Mouse (Mus musculus): ENCODE data around the gene Ctla4. TPM values are rescaled to one million over a fixed set of nuclear protein-coding genes. Genes with fewer than 3 reads are reported as not detected.

Ctla4 gene
- polyA plus RNA-seq, 1 experiment = not detected

DNA sequence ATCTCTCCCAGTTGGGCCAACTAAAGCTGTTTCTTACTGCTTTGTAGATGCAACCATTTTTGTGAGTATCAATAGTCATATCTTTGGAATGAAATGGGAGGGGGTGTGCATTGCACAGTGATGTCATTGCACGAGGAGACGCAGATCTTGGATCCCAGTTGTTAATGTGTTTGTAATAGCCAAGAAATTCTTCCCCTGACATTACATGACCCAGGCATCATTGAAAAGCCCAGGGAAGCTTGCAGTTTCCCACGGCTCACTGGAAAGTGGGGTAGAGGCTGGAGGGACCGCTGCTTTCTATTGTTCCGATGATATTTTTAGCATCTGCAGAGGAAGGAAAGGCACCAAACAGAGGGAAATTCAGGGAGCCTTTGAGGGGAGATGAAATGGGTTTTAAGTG is 25.8 kb upstream of the Ctla4 start:
- TF ChIP-seq CTCF (IDR thresholded peaks at IDR 0.05; ENCODE audit: control insufficient read depth, insufficient read depth, insufficient read length) (no peak), MYOD1 (IDR thresholded peaks at IDR 0.05; ENCODE audit: control insufficient read depth, insufficient read length, low read depth) (no peak), MAX (IDR thresholded peaks at IDR 0.05) (no peak), USF1 (IDR thresholded peaks at IDR 0.05; ENCODE audit: low read depth) (no peak), MYOG (IDR thresholded peaks at IDR 0.05; ENCODE audit: control insufficient read depth, extremely low read depth, insufficient read length) (no peak), CEBPB (IDR thresholded peaks at IDR 0.05; ENCODE audit: low read depth) (no peak), FOSL1 (IDR thresholded peaks at IDR 0.05; ENCODE audit: insufficient read depth, low read length, poor library complexity, severe bottlenecking) (no peak)
- Histone ChIP-seq H3K4me3 (ENCODE audit: insufficient read depth, poor library complexity, severe bottlenecking) (no peak overlapping the region), H3ac (ENCODE audit: control insufficient read depth, insufficient read length, low read depth) (no peak overlapping the region), H3K79me3 (ENCODE audit: low read depth) (no peaks in the 10 kb centered on the region), H3K79me2 (ENCODE audit: control insufficient read depth, insufficient read depth) (no peaks in the 10 kb centered on the region), H3K27me3 (ENCODE audit: control insufficient read depth, insufficient read depth, insufficient read length) (no peaks in the 10 kb centered on the region), H3K36me3 (ENCODE audit: control insufficient read depth, insufficient read depth) (no peaks in the 10 kb centered on the region)

DNA sequence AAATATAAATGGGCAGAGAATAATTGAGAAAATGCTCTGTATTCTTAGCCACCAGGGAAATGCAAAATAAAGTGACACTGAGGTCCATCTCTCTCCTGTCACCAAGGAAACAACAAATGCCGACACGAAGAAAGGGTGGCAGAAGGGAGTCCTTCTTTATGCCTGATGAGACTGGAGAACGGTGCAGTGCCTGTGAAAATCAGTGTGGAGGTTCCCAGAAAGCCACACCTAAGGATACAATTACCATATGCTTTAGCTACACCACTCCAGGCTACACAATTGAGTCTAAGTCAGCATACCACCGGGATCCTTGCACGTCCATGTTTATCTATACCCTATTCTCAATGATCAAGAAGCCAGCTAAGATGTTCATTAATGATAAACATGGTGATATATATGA is 25.4 kb upstream of the Ctla4 start:
- no peaks in the 10 kb centered on the region for H3K79me3 ChIP-seq (ENCODE audit: low read depth)
- no peak overlapping the region for H3K4me3 ChIP-seq (ENCODE audit: insufficient read depth, poor library complexity, severe bottlenecking)
- H3K79me2 ChIP-seq (ENCODE audit: control insufficient read depth, insufficient read depth) = no peaks in the 10 kb centered on the region
- no peaks in the 10 kb centered on the region for H3K27me3 ChIP-seq (ENCODE audit: control insufficient read depth, insufficient read depth, insufficient read length)
- no peaks in the 10 kb centered on the region for H3K36me3 ChIP-seq (ENCODE audit: control insufficient read depth, insufficient read depth)
- H3ac ChIP-seq (ENCODE audit: control insufficient read depth, insufficient read length, low read depth) = no peak overlapping the region
- TF ChIP-seq FOSL1 (IDR thresholded peaks at IDR 0.05; ENCODE audit: insufficient read depth, low read length, poor library complexity, severe bottlenecking) (no peak), CEBPB (IDR thresholded peaks at IDR 0.05; ENCODE audit: low read depth) (no peak), USF1 (IDR thresholded peaks at IDR 0.05; ENCODE audit: low read depth) (no peak), MYOD1 (IDR thresholded peaks at IDR 0.05; ENCODE audit: control insufficient read depth, insufficient read length, low read depth) (no peak), MAX (IDR thresholded peaks at IDR 0.05) (no peak), CTCF (IDR thresholded peaks at IDR 0.05; ENCODE audit: control insufficient read depth, insufficient read depth, insufficient read length) (no peak), MYOG (IDR thresholded peaks at IDR 0.05; ENCODE audit: control insufficient read depth, extremely low read depth, insufficient read length) (no peak)

DNA sequence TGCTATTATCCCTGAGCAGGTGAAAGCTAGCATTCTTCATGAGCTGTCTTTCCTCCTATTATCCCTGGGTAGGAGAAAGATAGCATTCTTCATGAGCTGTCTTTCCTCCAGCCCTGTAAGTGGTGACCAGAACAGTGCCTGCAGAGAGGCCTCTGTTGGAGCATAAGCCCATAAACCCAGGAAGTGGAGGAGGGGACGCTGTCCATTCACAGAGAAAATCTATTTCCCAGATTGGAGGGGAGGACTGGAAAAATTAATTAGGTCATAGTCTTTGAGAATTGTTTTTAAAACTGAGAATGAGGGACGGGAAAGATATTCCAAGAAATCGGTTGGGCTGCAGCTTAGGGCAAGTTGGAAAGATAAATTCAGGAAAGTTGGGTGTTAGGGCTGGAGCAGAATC is 24.3 kb upstream of the Ctla4 start:
- no peak for TF ChIP-seq CEBPB (IDR thresholded peaks at IDR 0.05; ENCODE audit: low read depth)

DNA sequence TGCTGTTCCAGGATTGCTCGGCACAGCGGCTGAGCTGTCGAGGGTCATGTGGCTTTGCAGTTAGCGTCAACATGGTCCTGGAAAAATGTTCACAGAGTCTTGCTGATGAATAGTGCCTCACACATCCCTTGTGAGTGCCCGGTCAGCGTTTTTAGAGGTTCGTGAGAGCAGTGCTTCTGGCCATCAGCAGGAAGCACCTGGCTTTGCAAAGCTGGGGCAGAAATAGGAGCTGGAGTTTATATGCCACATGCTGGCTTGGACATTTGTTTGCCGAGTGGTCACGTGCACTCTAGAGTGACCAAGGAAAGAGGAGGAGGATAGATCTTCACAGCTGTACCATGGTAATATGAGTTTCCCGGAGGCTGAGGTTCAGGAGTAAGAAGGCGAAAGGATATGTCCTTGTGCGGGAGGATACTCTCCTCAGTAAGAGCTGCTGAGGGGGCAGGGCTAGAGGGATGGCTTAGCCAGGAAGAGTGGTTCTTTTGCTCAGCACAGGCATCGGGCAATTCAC is 23.8 kb upstream of the Ctla4 start:
- no peaks in the 10 kb centered on the region for H3K79me3 ChIP-seq (ENCODE audit: low read depth)
- H3K79me2 ChIP-seq (ENCODE audit: control insufficient read depth, insufficient read depth) = no peaks in the 10 kb centered on the region
- no peaks in the 10 kb centered on the region for H3K27me3 ChIP-seq (ENCODE audit: control insufficient read depth, insufficient read depth, insufficient read length)
- H3K36me3 ChIP-seq (ENCODE audit: control insufficient read depth, insufficient read depth) = no peaks in the 10 kb centered on the region
- H3K4me3 ChIP-seq (ENCODE audit: insufficient read depth, poor library complexity, severe bottlenecking) = no peak overlapping the region
- H3ac ChIP-seq (ENCODE audit: control insufficient read depth, insufficient read length, low read depth) = no peak overlapping the region
- TF ChIP-seq MAX (IDR thresholded peaks at IDR 0.05) = no peak
- TF ChIP-seq USF1 (IDR thresholded peaks at IDR 0.05; ENCODE audit: low read depth) = peak; percentile 71
- TF ChIP-seq CEBPB (IDR thresholded peaks at IDR 0.05; ENCODE audit: low read depth) = no peak
- TF ChIP-seq MYOG (IDR thresholded peaks at IDR 0.05; ENCODE audit: control insufficient read depth, extremely low read depth, insufficient read length) = no peak

More for the DNA sequence above, 24.3 kb upstream of the Ctla4 start:
- Histone ChIP-seq H3K36me3 (ENCODE audit: control insufficient read depth, insufficient read depth) (no peaks in the 10 kb centered on the region), H3K27me3 (ENCODE audit: control insufficient read depth, insufficient read depth, insufficient read length) (no peaks in the 10 kb centered on the region), H3ac (ENCODE audit: control insufficient read depth, insufficient read length, low read depth) (no peak overlapping the region), H3K4me3 (ENCODE audit: insufficient read depth, poor library complexity, severe bottlenecking) (no peak overlapping the region), H3K79me3 (ENCODE audit: low read depth) (no peaks in the 10 kb centered on the region), H3K79me2 (ENCODE audit: control insufficient read depth, insufficient read depth) (no peaks in the 10 kb centered on the region)

DNA sequence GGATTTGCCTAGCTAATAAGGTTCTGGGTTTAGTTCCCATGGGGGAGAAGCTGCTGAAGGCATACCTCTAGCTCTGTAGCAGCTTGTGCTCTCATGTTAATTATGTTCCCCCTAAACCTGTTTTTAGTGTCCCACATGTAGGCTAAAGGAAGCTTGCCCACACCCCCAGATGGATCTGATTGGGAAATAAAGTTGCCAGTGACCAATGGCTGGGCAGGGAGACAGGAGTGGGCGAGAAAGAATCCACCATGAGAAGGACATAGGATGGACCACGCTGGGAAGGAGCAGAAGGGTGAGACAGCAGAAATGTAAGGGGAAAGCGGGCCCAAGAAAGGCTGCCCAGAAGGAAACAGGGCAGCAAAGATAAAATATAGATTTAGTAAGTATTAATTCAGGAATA is 23.1 kb upstream of the Ctla4 start:
- H3ac ChIP-seq (ENCODE audit: control insufficient read depth, insufficient read length, low read depth) = no peak overlapping the region
- H3K79me3 ChIP-seq (ENCODE audit: low read depth) = no peaks in the 10 kb centered on the region
- H3K36me3 ChIP-seq (ENCODE audit: control insufficient read depth, insufficient read depth) = no peaks in the 10 kb centered on the region
- no peaks in the 10 kb centered on the region for H3K27me3 ChIP-seq (ENCODE audit: control insufficient read depth, insufficient read depth, insufficient read length)
- H3K4me3 ChIP-seq (ENCODE audit: insufficient read depth, poor library complexity, severe bottlenecking) = no peak overlapping the region
- TF ChIP-seq MAX (IDR thresholded peaks at IDR 0.05) = no peak
- TF ChIP-seq CEBPB (IDR thresholded peaks at IDR 0.05; ENCODE audit: low read depth) = no peak
- TF ChIP-seq MYOG (IDR thresholded peaks at IDR 0.05; ENCODE audit: control insufficient read depth, extremely low read depth, insufficient read length) = no peak
- no peak for TF ChIP-seq MYOD1 (IDR thresholded peaks at IDR 0.05; ENCODE audit: control insufficient read depth, insufficient read length, low read depth)
- H3K79me2 ChIP-seq (ENCODE audit: control insufficient read depth, insufficient read depth) = no peaks in the 10 kb centered on the region

DNA sequence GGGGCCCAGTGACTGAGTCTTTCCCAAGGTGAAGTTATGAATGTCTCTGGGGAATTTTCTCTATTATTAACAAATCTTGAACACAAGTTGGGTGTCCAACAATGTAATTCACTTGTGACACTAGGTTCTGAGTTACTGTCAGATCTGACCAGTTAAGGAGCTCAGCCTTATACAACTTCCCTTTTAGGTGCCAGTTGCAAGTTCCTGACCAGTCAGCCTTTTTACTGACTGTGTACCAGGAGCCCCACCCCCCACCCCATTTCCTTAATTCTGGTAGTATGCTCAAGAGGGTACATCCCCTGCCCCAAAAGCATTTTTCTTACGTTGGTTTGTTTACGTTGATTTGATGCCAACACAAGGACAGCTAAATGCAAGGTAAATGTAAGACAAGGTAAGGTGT is 21.6 kb upstream of the Ctla4 start:
- Histone ChIP-seq H3K27me3 (ENCODE audit: control insufficient read depth, insufficient read depth, insufficient read length) (no peaks in the 10 kb centered on the region), H3K79me2 (ENCODE audit: control insufficient read depth, insufficient read depth) (no peaks in the 10 kb centered on the region), H3K4me3 (ENCODE audit: insufficient read depth, poor library complexity, severe bottlenecking) (no peak overlapping the region), H3K79me3 (ENCODE audit: low read depth) (no peaks in the 10 kb centered on the region), H3K36me3 (ENCODE audit: control insufficient read depth, insufficient read depth) (no peaks in the 10 kb centered on the region), H3ac (ENCODE audit: control insufficient read depth, insufficient read length, low read depth) (no peak overlapping the region)
- TF ChIP-seq CEBPB (IDR thresholded peaks at IDR 0.05; ENCODE audit: low read depth) (no peak), USF1 (IDR thresholded peaks at IDR 0.05; ENCODE audit: low read depth) (no peak), CTCF (IDR thresholded peaks at IDR 0.05; ENCODE audit: control insufficient read depth, insufficient read depth, insufficient read length) (no peak), MYOG (IDR thresholded peaks at IDR 0.05; ENCODE audit: control insufficient read depth, extremely low read depth, insufficient read length) (no peak), FOSL1 (IDR thresholded peaks at IDR 0.05; ENCODE audit: insufficient read depth, low read length, poor library complexity, severe bottlenecking) (no peak), MAX (IDR thresholded peaks at IDR 0.05) (no peak), MYOD1 (IDR thresholded peaks at IDR 0.05; ENCODE audit: control insufficient read depth, insufficient read length, low read depth) (no peak)

All from C2C12 (cell line).